Mouse (Mus musculus) v-Abl transformed pro-B cells (cell line): ENCODE measurements at regions not wholly inside any gene's neighbourhood (a gene's known extent, or its start where the extent isn't known, plus 50 kb on each side); places are given as distances from the start of the nearest gene placed in this dataset.
"Not testable (repeated sequence)": the region's sequence is repeated elsewhere in the genome, so short reads cannot be mapped to it uniquely, and the experiment has no call there.

ENCODE experiments used
- in situ Hi-C, 2 experiments: fragments of 400-800 bp; cut with MboI; formaldehyde crosslinking; loops; one replicate each; pipeline ENCODE4 v1.15.1; 2025; ENCODE audit not compliant: unreplicated experiment in 2 of 2

DNA sequence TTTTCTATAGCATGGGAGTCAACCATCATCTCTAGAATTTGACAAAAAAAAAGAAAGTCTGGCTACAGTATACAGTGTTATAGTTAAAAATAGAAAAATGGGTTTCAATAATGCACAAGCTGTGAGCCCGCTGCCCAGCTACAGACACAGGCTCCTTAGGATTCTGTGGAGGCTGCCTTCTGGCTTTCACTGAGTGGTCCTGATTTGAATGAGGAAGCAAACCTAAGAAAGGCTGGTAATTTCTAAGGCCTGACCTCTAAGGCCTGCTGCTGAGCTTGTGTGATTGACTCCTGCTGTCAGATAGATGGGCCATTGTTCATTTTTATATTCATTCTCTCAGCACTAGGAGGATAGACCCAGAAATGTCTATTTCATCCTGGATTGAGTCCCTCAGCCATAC, 67.7 kb downstream of the Alg10b start:
- in situ Hi-C loops = no loop called here

DNA sequence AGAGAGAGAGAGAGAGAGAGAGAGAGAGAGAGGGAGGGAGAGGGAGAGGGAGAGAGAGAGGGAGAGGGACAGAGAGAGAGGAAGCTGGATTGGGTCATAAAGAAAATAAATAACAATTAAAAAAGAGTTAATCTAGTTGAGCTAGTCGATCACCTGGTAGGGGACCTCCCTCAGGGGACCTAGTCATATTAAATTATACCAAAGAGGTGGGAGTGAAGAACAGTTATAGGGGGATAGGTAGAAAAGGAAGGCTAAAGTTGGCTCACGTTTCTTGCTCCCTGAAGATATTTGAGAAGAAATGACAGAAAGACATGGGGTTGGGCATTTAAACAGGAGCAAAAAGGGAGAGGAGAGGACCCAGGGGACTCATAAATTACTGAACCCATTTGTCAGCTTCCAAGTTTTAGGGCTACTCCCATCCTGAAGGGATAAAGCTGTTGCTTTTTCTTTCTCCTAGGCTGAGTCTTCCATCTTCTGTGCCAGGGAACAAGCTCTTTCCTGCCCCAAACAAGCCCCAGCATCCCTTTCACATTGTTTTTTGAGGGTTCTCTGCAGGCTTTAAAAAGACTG, 70.3 kb downstream of the Alg10b start:
- in situ Hi-C loops = no loop called here

DNA sequence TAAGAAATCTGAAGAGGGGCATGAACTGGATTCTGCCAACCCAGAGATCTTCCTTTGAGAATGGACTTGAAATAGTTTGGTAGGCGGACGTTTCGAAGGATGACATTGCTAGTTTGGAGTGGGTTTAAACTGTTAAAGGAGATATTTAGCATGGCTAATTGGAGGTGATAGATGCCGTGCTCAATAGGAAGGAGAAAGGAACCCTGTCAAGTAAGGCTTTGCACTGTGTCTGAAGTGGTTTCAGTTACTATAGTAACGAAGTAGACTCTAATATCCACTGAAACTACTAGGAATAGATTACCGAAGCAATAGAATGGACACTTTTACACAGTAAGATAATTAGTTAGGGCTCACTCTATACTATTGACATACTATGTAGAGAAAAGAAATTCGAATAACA, 74.5 kb downstream of the Alg10b start:
- in situ Hi-C loops = no loop called here

DNA sequence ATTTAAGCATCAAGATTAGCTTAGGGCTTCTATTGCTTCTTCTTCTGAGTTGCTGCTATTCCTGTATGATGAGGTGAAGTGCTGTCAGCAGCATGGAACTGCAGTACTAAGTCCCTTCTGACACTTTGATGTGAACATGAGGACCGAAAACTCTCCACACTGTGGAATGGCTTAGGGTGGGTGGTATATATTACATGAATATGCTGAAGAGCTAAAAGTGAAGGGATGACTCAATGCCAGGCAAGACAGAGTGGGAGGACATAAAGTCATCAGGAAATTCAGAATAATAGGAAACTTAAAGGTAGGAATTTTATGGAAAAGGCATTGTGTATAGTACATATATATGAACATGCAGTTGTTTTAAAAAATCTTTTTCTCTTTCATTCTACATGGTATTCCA, 79.3 kb downstream of the Alg10b start:
- in situ Hi-C loops = no loop called here

DNA sequence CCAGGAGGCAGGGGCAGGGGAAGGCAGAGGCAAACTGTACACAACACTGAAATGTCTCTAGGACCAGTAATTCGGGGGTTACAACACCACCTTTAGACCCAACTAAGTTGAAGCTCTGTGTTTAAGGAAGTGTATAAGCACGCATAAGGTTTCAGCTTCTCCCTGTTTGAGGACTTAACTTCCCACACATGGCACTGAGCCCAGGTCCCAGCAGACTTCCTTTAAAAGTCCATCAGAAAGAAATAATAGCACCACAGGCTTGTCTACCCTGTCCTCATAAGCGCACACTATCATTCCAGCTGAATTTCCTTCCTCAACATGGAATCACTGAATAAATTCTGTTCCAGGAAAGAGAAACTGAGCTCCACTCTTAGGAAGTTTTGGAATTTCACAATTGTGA, 80.9 kb downstream of the Alg10b start:
- in situ Hi-C loops = no loop called here

DNA sequence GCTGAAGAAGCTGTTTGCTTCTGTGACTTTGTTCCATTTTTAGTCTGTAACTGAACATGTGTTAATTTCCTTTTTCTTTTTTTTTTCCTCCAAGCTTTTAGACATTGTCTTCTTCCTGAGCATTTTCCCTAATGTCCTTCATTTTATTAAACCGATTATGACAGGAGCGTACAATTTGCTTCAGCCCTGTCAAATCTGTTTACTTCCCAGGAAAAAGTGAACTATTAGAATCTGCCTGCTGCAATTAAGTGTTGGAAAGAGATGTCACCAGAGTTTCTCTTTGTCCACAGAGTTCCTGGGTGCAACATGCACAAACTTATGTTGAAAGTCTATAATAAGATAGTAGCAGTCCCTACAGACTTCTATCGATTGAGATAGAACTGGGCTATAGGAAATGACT, 82.8 kb downstream of the Alg10b start:
- in situ Hi-C loops = no loop called here

DNA sequence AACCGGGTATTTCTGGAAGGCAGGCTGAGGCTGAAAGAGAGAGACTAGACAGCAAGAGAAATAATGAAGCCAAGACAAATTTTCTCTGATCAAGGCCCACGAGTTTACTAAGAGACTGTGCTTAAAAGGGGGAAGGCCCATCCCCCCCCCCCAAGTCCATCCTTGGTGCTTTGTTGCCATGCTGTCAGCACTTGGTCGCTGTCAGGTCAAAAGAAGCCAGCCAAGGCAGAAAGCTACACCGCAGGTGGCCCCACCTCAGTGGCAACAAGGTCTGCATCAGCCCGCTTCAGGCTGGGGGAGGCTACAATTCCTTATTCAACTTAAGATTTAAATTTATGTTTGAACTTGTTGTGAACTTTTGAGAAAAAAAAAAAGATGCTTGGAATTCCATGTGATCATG, 84.3 kb downstream of the Alg10b start:
- in situ Hi-C loops = not testable (repeated sequence)

DNA sequence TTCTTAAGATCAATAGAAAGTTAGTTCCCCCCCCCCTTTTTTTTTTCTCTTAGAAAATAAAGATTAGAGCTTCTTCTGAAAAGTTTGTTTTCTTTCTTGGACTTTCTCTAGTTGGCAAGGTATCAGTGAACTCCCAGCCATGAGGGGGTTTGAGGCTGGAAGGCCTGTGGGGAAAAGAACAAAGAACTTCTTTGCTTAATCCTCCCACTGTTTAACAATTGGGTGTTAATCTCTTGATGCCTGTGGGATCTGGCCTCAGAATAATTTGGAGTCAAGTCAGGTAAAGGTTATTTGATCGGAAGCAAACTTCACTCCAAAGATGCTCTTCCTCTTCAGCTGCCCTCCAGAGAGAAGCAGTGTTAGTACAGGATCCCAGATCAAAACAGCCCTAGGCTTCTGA, 84.8 kb downstream of the Alg10b start:
- in situ Hi-C loops = no loop called here

DNA sequence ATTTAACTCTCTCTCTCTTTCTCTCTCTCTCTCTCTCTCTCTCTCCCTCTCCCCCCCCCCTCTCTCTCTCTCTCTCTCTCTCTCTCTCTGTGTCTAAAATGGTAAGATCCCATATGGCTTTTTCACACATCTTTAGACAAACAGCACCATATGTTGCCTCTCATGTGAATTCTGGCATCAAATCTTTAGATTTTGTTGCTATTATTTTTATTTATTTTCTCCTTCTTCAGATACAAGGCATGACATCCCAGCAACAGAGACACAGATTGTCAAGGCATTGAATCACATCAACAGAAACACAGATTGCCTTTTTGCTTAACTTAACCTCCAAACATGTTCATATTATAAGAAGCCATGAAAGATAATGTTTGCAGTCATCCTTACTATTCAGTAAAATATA, 85.6 kb downstream of the Alg10b start:
- in situ Hi-C loops = no loop called here

DNA sequence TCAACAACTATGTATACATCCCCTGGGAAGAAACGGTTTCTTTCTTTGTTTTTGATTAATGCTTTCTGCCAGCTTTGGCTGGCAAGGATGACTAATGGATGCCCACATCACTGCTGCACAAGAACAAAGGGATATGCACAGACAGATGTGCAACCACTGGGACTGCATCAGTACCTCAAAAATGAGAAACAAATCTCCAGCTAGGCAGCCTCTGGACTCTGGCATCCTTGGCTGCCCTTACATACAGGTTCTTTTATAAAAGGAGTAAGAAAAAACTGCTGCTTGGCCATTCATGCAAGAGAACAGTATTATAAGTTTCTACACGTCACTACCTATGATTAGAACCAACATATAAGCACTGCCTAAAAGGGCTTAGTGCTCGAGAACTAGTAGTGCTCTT, 97.7 kb downstream of the Alg10b start:
- in situ Hi-C loops = no loop called here

DNA sequence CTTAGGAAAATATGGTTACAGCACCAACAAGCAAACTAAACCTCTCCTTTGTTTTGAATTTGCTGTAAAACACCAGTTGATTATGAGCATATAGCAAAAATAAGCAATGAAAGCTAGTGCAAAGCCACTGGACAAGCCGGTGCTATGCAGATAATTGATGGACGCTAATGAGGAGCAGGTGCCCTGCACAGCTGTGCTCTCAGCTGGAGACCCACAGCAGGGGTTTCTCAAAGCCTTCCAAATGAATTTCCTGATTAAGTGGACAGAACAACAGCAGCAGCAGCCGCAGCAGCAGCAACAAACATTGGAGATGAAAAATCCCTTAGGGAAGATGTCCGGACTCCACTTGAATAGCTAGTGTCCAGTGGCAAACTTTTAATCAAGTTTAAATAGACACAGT, 109.2 kb downstream of the Alg10b start:
- in situ Hi-C loops = loop anchor here in 1 of 2 experiments (10.0 to 25.0 kb wide), 2 partner anchors 332 to 1329 kb away; partner anchors contain the start of gene Lrrk2

DNA sequence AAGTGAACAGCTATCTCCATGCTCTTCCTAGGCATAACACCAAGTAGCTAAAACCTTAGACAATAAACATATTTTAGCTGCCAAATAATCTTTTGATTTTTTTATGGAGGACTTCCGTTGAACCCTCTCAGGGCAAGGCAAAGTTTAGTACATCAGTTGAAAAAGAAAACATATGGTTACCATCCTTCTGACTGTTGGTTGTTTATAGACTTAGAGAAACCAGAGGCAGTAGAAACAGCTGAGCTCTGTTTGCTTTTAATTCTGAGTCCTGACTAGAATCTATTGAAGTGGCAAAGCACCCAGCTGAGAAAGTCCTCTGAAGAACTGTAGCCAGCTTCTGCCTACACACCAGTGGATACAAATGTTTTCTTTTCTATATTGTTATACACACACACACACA, 109.7 kb downstream of the Alg10b start:
- in situ Hi-C loops = loop anchor here in 1 of 2 experiments (10.0 to 25.0 kb wide), 2 partner anchors 331 to 1329 kb away; partner anchors contain the start of gene Lrrk2

DNA sequence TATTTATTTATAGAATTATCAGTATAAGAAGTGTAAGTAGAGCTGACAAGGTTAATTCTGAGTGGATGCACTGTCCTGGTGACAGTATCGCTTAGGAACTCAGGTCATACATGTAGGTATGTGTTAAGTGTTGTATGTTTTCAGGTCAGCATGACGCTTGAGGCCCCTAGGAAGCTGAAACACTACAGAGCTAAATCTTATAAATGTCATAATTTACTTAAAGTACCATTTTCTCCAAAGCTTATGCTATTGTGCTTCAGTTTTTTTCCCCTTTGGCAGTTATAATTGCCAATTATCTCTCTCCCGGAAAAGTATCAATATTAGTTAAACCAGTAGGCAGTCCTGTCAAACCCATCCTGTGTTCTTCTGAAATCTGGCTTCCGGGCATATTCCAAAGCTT, 110.3 kb downstream of the Alg10b start:
- in situ Hi-C loops = loop anchor here in 1 of 2 experiments (10.0 to 25.0 kb wide), 2 partner anchors 330 to 1328 kb away; partner anchors contain the start of gene Lrrk2

DNA sequence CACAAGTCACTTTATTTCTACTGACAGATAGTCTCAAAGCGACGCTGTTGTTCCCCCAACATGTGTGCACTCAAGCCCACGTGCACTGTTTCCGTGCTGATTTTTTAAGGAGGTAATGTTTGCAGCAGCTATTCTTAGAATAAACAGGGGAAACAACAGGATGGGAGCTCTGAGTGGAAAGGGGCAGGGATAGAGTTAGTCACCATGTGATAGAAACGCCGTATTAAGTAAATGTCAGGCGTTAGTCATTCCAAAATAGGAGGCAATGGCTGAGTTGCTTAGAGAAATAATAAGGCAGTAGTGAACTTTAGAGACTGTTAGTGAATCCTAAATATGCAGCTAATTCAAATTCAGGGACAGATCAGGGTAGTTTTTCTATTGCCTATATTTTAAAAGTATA, 111.4 kb downstream of the Alg10b start:
- in situ Hi-C loops = loop anchor here in 1 of 2 experiments (5.0 to 25.0 kb wide), 3 partner anchors 78 to 1327 kb away; partner anchors contain the start of gene Lrrk2

DNA sequence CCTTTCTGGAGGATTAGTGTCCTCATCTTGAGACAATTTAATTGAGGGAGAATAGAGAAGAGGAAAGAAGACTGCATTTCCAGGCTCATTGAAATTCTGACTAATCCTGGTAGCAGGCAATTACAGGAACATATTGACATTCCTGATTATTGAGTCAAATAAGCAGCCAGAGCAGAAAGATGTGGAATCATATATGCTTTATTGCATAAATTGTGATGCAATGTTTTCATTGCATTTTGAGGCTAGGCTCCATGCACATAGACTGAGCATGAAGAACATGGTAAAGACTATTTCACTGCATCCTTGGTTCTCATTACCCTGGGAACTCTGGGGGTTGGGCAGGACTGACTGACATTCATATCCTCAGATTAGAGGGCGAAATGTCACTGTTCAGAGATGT, 116.0 kb downstream of the Alg10b start:
- in situ Hi-C loops = loop anchor here in 1 of 2 experiments (25.0 kb wide), 1 partner anchor 1322 kb away; the partner anchor contains the start of gene Lrrk2

DNA sequence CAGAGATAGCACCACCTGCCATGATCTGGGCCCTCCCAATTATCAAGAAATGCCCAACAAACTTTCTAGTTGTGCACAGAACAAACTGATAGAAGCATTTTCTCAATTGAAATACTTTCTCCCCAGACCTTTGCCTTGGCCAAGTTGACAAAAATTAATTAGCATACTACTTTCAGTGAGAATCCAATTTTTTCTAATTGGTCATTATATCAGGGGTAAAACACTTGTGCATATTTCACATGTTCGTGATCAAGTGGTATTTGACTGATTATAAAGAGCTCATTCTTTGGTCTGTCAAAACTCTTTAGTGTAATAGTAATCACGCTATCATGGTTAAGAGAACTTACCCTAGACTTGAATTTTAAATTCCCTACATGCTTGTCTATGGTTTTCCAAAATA, 117.2 kb downstream of the Alg10b start:
- in situ Hi-C loops = loop anchor here in 1 of 2 experiments (25.0 kb wide), 1 partner anchor 1321 kb away; the partner anchor contains the start of gene Lrrk2

DNA sequence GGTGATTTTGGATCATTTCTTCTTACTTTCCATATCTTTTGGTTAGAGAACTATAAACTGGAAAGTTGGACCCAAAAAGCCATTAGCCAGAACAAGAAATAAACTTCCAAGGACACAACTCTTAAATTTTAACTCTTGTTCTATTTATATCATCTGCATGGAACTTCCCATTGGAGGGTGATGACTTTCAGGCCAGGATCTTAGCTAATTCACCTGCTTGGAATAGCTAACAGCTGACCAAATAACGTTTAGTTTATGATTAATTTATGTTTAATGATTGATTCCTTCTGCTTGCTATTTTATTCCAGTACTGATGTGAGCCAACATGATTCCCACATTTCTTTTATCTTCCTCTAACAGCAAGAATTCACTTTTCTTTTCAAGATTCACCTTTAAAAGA, 119.7 kb downstream of the Alg10b start:
- in situ Hi-C loops = loop anchor here in 1 of 2 experiments (25.0 kb wide), 1 partner anchor 1319 kb away; the partner anchor contains the start of gene Lrrk2

DNA sequence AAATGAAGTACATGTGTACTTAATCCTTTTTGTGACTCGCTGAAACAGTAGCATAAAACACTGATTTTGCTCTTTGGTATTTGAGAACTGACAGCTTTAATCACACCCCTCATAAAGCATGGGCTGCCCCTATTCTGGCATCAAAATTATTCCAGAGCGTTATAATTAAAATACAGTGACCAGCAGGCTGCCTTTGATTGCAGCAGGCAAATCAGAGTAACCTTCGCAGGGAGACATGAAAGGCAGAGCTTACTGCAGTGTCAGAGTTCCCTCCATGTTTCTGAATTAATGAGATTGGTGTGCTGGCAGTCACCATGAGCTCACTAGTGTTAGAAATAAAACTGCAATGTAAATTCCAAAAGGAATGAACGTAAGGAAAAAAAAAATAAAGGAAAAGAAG, 120.8 kb downstream of the Alg10b start:
- in situ Hi-C loops = loop anchor here in 1 of 2 experiments (5.0 to 25.0 kb wide), 2 partner anchors 62 to 1317 kb away; partner anchors contain the start of gene Lrrk2

DNA sequence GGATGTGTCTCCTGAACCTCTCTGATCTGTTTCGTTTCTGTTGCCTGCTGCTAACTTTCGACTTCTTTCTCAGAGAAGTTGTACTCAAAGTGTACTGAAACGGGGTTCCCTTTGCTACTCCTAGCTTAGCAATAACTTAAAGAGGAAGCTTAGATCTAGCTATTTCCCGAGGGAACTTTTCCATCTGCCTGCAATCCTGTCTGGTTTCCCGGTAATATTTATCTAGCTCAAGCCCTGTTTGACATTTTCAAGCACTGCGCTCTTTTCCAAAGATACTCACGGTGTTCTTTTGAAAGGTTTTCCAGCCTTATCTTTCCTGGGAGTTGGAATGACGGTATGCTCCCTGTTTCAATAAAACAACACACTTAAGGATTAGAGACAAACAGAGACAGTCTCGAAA, 122.1 kb downstream of the Alg10b start:
- in situ Hi-C loops = loop anchor here in 1 of 2 experiments (5.0 to 25.0 kb wide), 2 partner anchors 61 to 1316 kb away; partner anchors contain the start of gene Lrrk2

DNA sequence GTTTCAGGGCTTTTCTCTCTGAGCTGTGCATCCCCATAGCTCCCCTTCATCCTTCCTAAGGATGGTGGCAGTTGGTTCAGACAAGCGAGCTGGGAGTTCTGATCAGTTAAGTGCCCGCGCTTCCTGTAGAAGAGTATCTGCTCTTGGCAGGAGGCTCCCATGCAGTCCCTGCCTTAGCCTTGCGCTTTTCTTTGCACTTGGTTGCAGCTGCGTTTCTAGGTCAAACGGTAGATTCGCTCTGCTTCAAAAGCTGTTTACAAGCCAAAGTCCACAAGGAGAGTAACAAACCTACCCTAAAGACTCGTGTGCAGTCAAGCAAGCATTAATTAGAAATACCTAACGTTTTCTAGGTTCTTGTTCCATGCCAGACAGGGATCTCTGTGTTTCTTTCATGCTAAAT, 122.6 kb downstream of the Alg10b start:
- in situ Hi-C loops = loop anchor here in 1 of 2 experiments (5.0 to 25.0 kb wide), 2 partner anchors 61 to 1316 kb away; partner anchors contain the start of gene Lrrk2

DNA sequence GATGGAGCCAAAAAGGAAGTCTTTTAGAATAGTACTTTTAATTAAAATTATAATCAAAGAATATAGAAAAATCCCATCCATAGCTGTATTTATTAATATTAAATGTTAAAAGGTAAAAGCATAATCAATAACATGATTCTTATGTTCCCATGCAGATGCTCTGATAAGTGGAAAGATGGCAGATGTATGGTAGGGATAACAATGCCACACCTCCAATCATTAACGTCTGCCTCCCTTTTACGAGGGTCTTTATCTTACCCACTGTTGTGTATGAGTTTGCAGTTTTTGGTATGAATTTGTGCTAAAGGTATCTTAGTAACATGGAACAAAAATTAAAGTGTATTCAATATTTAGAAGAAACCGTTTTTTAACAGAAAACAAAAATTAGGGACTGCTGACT, 127.8 kb downstream of the Alg10b start:
- in situ Hi-C loops = no loop called here

DNA sequence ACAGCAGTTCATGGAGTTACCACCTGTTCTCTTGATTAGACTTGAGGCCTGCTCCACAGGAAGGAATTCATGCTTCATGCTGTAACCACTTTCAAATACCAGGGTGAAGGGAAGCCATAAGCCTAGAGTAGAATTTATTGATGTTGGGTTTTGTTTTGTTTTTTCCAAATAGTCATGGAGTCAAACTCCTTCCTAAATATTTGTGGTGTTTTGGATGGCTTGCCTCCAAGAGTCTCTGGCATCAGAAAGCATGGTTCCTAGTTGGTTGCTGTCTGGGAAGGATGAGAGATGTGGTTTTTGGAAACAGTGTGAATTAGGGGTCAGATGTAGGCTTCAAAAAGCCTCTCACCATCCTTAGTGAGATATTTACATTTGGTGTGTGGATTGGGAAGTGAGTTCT, 141.5 kb downstream of the Alg10b start:
- in situ Hi-C loops = no loop called here
